ENCODE assay signal across 26 mouse cellular contexts in genomic region chr11:81323146-81323545, GRCm38 (mm10).
"Had no signal": no experiment of that assay in that cellular context is flagged by ENCODE, and none has a peak within 500 bp of the region (broad histone marks: within the 10 kb centered on the region; RNA-seq: fewer than 3 reads in every experiment).

No protein-coding gene starts in this region.

- DNase-seq: gastrocnemius, postnatal 14 days; gastrocnemius, postnatal 36 days; heart, adult 11 months; heart, adult 2 months; heart, postnatal 14 days; heart, postnatal 36 days; kidney, adult 11 months; kidney, adult 2 months; kidney, adult 9 months; kidney, postnatal 14 days; kidney, postnatal 36 days; liver; liver, embryonic 13.5 days had no signal

- H3K4me3 ChIP-seq: heart, adult 2 months; heart, embryonic 13.5 days; heart, embryonic 15.5 days; hindbrain, embryonic 13.5 days; hindbrain, embryonic 15.5 days; kidney, embryonic 15.5 days; left cerebral cortex, adult 2 months; limb, embryonic 10.5 days; limb, embryonic 12.5 days; liver, embryonic 13.5 days had no signal

- H3K27ac ChIP-seq: heart, adult 2 months; heart, embryonic 13.5 days; heart, embryonic 15.5 days; hindbrain, embryonic 13.5 days; hindbrain, embryonic 15.5 days; hindbrain, postnatal 0 days; kidney, embryonic 15.5 days; kidney, postnatal 0 days; limb, embryonic 10.5 days; limb, embryonic 12.5 days; liver, embryonic 13.5 days had no signal

- H3K9ac ChIP-seq: heart, embryonic 13.5 days; heart, embryonic 15.5 days; hindbrain, embryonic 13.5 days; hindbrain, embryonic 15.5 days; kidney, embryonic 15.5 days; limb, embryonic 12.5 days; liver, embryonic 13.5 days had no signal

- H3K4me1 ChIP-seq: heart, embryonic 13.5 days; heart, embryonic 15.5 days; hindbrain, embryonic 13.5 days; hindbrain, embryonic 15.5 days; kidney, embryonic 15.5 days; liver, embryonic 13.5 days had no signal

- ATAC-seq: hindbrain, postnatal 0 days; intestine, embryonic 16.5 days had no signal

- H3K4me2 ChIP-seq: heart, embryonic 11.5 days; heart, embryonic 13.5 days; heart, embryonic 15.5 days; hindbrain, embryonic 13.5 days; hindbrain, embryonic 15.5 days; kidney, embryonic 15.5 days; limb, embryonic 12.5 days; liver, embryonic 11.5 days; liver, embryonic 13.5 days had no signal

- H3K36me3 ChIP-seq: heart, embryonic 13.5 days; heart, embryonic 15.5 days; hindbrain, embryonic 13.5 days; hindbrain, embryonic 15.5 days; kidney, embryonic 15.5 days; limb, embryonic 10.5 days; limb, embryonic 12.5 days; liver, embryonic 13.5 days had no signal

- H3K9me3 ChIP-seq: heart, embryonic 13.5 days; heart, embryonic 15.5 days; hindbrain, embryonic 13.5 days; hindbrain, embryonic 15.5 days; kidney, embryonic 15.5 days; limb, embryonic 10.5 days; limb, embryonic 12.5 days; liver, embryonic 13.5 days had no signal

- H3K27me3 ChIP-seq: heart, embryonic 13.5 days; heart, embryonic 15.5 days; hindbrain, embryonic 13.5 days; hindbrain, embryonic 15.5 days; kidney, embryonic 15.5 days; limb, embryonic 12.5 days; liver, embryonic 13.5 days had no signal
